Mouse (Mus musculus): ENCODE measurements around the gene Olfr1378.

DNA sequence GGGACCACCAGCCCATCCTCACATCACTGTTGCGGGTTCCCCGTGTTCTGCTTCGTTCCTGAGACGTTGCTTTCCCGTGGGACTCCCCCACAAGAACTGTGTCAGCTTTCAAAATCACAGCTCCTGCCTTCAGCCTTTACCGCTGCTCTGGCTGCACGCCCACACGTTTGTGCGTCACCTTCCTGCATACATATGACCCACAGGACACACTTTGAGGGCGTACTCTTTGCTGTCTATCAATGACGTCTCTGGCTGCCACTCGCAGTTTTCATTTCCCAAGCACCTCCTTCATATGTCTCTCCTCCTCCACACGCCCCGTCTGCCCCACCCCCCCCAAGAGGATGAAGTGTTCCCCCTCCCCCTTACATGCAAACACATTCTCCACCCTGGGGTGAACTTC, 14.0 kb upstream of the Olfr1378 start:
- TF ChIP-seq CTCF (IDR thresholded peaks at IDR 0.05; ENCODE audit: borderline replicate concordance, insufficient read depth, low read depth, low read length), result no peak
- no peak for TF ChIP-seq POLR2A (IDR thresholded peaks at IDR 0.05; ENCODE audit: borderline replicate concordance, insufficient read depth, low read length)

Measured in cerebellum, adult 2 months (tissue).